Mouse (Mus musculus): ENCODE data around the gene Efna4.

Efna4 gene

DNA sequence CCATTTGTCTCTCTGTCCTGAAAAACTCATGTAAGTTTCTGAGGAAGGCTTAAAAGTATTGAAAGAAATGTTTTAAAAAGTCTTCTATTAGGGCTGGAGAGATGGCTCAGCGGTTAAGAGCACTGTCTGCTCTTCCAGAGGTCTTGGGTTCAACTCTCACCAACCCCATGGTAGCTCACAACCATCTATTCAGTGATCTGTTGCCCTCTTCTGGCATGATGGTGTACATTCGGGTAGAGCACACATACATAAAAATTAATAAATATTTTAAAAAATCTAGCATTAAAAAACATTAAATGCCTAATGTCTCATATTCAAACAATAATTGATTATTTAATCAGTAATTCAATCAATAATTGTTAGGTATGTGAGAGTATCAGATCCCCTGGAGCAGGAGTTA is 37.3 kb downstream of the Efna4 start:
- no peak for DNase-seq

GRCm38 (mm10) chr3:89300071-89300470 is 37.8 kb downstream of the Efna4 start:
- DNase-seq, result peak; percentile 83

DNA sequence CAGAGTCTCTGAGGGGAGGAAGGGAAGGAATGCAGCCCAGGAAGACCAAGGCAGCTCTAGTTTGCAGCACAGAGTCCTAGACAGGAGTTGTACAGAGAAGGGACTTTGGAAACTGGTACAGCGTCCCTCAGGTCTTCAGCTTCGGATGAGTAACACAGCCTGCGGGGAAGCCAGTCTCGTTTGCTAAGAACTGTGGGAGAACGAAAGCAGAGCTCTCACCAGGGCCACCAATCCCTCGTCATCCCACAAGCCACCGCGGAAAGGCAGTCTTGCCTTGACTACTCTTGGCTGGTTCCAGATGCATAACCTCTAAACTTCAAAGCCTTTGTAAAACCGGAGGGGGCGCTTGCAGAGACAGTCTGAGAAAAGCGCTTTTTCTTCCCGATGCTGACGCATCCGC is 38.3 kb downstream of the Efna4 start:
- DNase-seq, result peak; percentile 56

DNA sequence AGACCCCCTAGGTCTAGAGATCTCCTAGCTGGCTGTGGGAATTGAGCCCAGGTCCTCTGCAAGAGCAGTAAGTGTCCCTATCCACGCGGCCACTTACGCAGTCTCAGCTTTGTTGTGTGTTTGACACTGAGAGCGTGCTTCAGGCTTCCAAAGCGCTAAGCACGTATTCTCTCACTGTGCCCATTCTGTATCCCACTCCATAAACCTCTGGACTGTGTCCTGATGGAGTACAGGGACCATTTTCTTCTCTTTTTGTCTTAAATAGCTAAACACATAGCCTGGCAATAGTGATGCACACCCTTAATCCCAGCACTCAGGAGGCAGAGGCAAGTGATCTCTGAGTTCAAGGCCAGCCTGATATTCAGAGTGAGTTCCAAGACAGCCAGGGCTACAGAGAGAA is 38.9 kb downstream of the Efna4 start:
- no peak for DNase-seq

DNA sequence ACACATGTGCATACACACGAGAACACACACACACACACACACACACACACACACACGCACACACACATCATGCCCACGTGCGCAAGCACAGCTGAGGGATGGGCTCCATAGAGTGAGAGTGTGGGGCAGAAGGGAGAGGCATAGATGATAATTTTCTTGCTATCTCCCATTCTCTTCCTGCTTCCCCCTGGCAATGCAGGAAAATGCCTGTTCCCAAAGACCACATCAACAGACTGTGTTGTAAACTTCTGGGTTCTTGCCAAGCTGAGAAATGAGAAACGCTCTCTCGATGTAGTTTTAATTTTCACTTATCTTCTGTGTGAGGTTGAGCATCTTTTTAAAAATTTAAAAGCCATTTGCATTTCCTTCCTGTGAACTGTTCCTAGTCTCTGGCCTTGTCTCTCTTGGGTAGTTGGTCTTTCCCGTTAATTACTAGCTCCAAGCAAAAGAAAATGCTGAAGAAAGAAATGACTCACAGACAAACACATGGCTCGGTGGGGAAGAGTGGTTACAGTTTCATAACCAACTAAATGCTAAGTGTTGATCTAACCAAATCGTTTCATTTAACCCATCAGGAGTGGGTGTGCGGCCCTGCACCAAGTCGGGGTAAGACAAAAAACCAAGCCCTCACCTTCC is 40.9 kb downstream of the Efna4 start:
- DNase-seq, result no peak

DNA sequence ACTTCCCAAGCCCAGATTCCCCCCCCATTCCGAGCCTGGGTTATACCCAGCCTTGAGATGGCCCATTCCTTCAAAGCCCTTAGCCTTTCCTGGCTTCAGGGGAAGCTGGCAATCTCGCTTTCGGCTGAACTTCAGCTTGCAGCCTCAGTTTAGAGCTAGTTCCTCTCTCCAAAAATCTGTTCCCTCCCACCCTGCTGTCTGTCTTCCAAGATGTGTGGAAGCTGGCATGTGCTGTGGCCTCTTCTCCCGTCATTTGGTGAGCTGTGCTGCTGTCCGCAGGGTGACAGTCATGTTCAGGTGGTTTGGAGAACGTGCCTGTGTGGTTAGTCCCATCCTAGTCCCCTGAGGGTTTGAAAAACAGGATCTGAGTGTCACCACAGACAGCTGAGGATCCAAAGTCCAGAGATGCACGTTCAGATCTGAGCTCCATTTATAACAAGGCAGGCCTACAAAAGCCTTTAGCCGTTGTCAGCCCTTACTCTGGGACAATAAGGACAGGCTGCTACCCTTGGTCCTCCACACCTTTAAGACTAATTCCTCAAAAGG is 42.1 kb downstream of the Efna4 start:
- no peak for DNase-seq

- peak; percentile 73 for DNase-seq
These were observed 43.6 kb downstream of the Efna4 start for GRCm38 (mm10) chr3:89294195-89294594.

GRCm38 (mm10) chr3:89293247-89293918 is 44.4 kb downstream of the Efna4 start:
- peak; percentile 78 for DNase-seq

- no peak for DNase-seq
These were observed 45.5 kb downstream of the Efna4 start for GRCm38 (mm10) chr3:89292303-89292702.

- no peak for DNase-seq
These were observed 46.0 kb downstream of the Efna4 start for GRCm38 (mm10) chr3:89291874-89292273.

- DNase-seq, result peak; percentile 70
These were observed 49.3 kb downstream of the Efna4 start for GRCm38 (mm10) chr3:89288503-89288928.

DNA sequence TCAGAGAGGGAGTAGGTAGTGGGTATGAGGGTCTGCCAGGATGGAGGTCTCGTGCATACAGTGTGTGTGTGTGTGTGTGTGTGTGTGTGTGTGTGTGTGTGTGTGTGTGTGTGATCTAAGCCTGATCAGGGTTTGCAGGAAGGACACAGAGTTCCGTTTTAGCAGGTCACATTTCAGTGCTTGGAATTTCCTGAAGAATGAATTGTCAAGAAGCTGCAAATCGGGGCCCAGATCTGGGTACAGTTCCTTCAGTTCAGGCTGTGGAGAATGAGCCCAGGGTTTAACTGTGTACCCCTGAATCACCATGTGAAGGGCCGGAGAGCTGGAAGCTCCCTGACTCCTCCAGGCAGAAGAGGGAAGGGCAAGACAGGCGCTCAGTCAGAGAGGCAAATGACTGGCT is 50.5 kb downstream of the Efna4 start:
- DNase-seq, result no peak

- no peak for DNase-seq
These were observed 52.3 kb downstream of the Efna4 start for GRCm38 (mm10) chr3:89285526-89285925.

DNA sequence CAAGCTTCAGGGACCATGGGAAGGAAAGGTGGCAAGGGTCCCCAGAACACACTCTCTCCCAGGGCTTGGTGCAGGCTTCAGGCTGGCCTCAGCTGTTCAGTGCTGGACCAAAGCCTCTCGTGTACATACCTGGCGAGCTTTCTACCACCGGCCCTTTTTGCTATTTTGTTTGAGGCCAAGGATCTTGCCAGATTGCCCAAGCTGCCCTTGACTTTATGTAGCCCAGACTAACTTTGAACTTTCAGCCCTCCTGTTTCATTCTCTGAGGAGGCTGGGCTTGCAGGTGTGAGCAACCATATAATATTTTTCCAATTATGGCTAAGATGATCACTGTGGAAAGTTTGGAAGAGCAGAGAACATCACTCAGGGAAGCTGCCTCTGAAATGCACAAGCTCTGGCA is 53.6 kb downstream of the Efna4 start:
- no peak for DNase-seq
